Mouse (Mus musculus) forelimb bud, embryonic 11.5 days (tissue): ENCODE data around the gene Ifna9.
A peak's percentile ranks its signal among the peaks of the same experiment; 100 is the strongest.
"Not testable (repeated sequence)": the region's sequence is repeated elsewhere in the genome, so short reads cannot be mapped to it uniquely, and the experiment has no call there.

Experiments used
- DNase-seq: peaks from one replicate; pipeline ENCODE4 v3.0.0-alpha.2; 2012; ENCODE audit warnings: low read depth, low spot score

Gene Ifna9

DNA sequence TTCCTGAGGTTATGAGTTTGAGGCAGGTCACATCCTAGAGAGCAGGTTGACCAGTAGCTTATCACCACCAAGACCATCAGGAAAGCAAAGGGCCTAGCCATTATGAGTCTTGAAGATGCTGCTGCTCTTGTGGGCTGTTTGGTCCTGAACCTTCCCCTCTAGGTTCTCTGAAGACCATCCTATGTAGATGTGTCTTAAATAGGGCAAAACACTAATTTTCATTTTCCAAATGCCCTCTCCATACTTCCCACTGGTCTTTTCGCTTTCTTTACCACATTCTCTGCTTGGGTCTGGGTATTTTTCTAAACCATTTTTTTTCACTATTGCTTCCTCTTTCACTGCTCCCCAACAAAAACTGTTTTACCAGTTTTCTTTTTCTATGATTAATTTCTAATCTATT, at the start of gene Ifna9:
TSS of gene Ifna9 (minus strand) at position 101 of the 400 bp plus-strand sequence.
- DNase-seq, result no peak

- peak; percentile 100 for DNase-seq
Observed at GRCm38 (mm10) chr4:88641077-88641831, 49.1 kb upstream of the Ifna9 start.

GRCm38 (mm10) chr4:88640704-88641076, 48.5 kb upstream of the Ifna9 start:
- DNase-seq, result no peak

GRCm38 (mm10) chr4:88634311-88634710, 42.1 kb upstream of the Ifna9 start, which contains the start of gene C87499:
C87499 (minus strand) TSS chr4:88634411.
- no peak for DNase-seq

- DNase-seq, result no peak
Observed at GRCm38 (mm10) chr4:88603276-88603675, 11.1 kb upstream of the Ifna9 start, which contains the start of gene Ifna12. Ifna12 (minus strand) TSS chr4:88603376.

DNA sequence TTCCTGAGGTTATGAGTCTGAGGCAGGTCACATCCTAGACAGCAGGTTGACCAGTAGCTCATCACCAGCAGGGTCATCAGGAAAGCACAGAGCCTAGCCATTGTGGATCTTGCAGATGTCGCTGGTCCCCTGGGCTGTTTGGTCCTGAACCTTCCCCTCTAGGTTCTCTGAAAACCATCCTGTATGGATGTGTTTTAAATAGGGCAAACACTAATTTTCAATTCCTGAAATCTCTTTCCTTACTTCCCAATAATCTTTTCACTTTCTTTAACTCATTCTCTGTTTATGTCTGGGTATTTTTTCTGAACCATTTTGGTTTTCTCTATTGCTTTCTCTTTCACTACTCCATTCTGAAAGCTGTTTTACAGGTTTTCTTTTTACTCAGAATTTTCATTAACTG, 20.5 kb downstream of the Ifna9 start, which contains the start of gene Ifna14:
TSS of gene Ifna14 (minus strand) at position 101 of the 400 bp plus-strand sequence.
- no peak for DNase-seq

GRCm38 (mm10) chr4:88561791-88562190, 30.4 kb downstream of the Ifna9 start:
- no peak for DNase-seq

DNA sequence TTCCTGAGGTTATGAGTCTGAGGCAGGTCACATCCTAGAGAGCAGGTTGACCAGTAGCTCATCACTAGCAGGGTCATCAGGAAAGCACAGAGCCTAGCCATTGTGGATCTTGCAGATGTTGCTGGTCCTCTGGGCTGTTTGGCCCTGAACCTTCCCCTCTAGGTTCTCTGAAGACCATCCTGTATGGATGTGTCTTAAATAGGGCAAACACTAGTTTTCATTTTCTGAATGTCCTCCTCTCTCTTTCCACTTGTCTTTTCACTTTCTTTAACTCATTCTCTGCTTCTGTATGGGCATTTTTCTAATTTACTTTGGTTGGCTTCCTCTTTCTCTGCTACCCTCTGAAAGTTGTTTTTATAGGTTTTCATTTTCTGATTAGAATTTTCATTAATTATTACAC, 34.0 kb downstream of the Ifna9 start, which contains the start of gene Ifna15:
TSS of gene Ifna15 (minus strand) at position 101 of the 400 bp plus-strand sequence.
- DNase-seq, result not testable (repeated sequence)

DNA sequence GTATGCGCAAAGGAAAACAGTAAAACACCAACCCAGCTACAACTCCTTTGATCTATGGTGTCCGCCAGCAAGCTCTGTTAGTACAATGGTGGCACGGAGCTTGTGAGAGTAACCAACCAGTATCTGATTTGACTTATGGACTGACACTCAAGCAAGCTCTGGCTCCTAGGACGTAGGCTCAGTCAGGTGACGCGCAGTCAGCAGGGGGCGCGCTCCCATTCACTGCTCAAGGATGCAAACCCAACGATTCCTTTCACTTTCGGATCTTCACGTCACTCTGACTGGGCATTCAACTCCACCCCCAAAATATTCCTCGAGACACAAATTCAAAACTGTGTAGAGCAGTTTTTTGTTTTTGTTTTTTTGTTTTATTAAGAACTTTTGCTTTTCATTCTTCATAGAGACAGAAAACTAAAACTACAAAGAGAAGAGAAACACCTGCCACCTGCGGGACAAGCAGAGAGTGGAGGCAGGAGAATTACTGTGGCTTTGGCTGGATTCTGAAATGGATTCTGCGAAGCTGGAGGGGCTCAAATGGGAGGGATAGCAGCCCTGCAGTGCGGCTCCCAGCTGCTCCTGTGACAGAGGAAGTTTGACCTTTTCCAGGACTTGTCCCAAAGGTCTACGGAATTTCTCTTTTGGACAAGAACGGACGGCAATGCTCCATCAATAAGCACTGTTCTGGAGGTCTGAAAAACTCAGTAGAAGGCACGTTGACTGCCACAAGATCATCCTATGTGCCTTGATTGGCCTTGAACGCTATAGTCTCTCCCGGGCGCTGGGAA, 41.8 kb downstream of the Ifna9 start:
- peak; percentile 61 for DNase-seq

- no peak for DNase-seq
Observed at GRCm38 (mm10) chr4:88547986-88548385, 44.2 kb downstream of the Ifna9 start.

GRCm38 (mm10) chr4:88543649-88544234, 48.4 kb downstream of the Ifna9 start:
- DNase-seq, result peak; percentile 79
